Mouse (Mus musculus) C2C12 (cell line): ENCODE measurements around the gene Sorcs2. TPM values are rescaled to one million over a fixed set of nuclear protein-coding genes. Genes with fewer than 3 reads are reported as not detected.

Experiments used
- H3K27me3 ChIP-seq: one replicate; pipeline ENCODE4 v1.6.1; 2011; ENCODE audit not compliant: control insufficient read depth, insufficient read depth, insufficient read length
- H3K36me3 ChIP-seq: one replicate; pipeline ENCODE4 v1.6.1; 2011; ENCODE audit not compliant: control insufficient read depth, insufficient read depth
- H3K4me3 ChIP-seq: one replicate; pipeline ENCODE4 v1.5.1; 2011; ENCODE audit warnings: mild to moderate bottlenecking, control low read depth; ENCODE audit not compliant: poor library complexity, insufficient read depth, severe bottlenecking
- H3K79me2 ChIP-seq: one replicate; pipeline ENCODE4 v1.6.1; 2011; ENCODE audit not compliant: control insufficient read depth, insufficient read depth
- H3K79me3 ChIP-seq: one replicate; pipeline ENCODE4 v1.6.1; 2011; ENCODE audit warnings: low read depth, control low read depth
- H3ac ChIP-seq: one replicate; pipeline ENCODE3; 2011; ENCODE audit warnings: low read depth; ENCODE audit not compliant: control insufficient read depth, insufficient read length
- CEBPB ChIP-seq: IDR thresholded peaks from one replicate; pipeline ENCODE4 v1.6.1; 2011; ENCODE audit warnings: low read depth, mild to moderate bottlenecking, control low read depth, moderate library complexity
- CTCF ChIP-seq: IDR thresholded peaks from one replicate; pipeline ENCODE4 v1.5.1; 2011; ENCODE audit not compliant: control insufficient read depth, insufficient read depth, insufficient read length
- FOSL1 ChIP-seq: IDR thresholded peaks from one replicate; pipeline ENCODE4 v1.8.0; 2011; ENCODE audit warnings: mild to moderate bottlenecking, low read length; ENCODE audit not compliant: poor library complexity, insufficient read depth, severe bottlenecking
- MAX ChIP-seq: IDR thresholded peaks from one replicate; pipeline ENCODE4 v1.6.1; 2011; ENCODE audit warnings: mild to moderate bottlenecking, control low read depth
- MYOD1 ChIP-seq: IDR thresholded peaks from one replicate; pipeline ENCODE4 v1.6.1; 2011; ENCODE audit warnings: low read depth; ENCODE audit not compliant: control insufficient read depth, insufficient read length
- MYOG ChIP-seq: IDR thresholded peaks from one replicate; pipeline ENCODE4 v1.6.1; 2011; ENCODE audit not compliant: control insufficient read depth, insufficient read length; ENCODE audit errors: extremely low read depth
- USF1 ChIP-seq: IDR thresholded peaks from one replicate; pipeline ENCODE4 v1.6.1; 2011; ENCODE audit warnings: low read depth, mild to moderate bottlenecking, control low read depth, moderate library complexity
- polyA plus RNA-seq: library from polyadenylated mRNA; unstranded; fragments of >200 nt; fragmentation: generic; extraction: Trizol; gene quantifications from one replicate; pipeline ENCODE4 v1.2.1, GENCODE M21; 2012; ENCODE audit warnings: missing spikeins

Sorcs2 gene
- polyA plus RNA-seq, 1 experiment = 67.7 TPM

- Histone ChIP-seq H3K27me3 (no peaks in the 10 kb centered on the region), H3ac (no peak overlapping the region), H3K79me3 (no peaks in the 10 kb centered on the region), H3K79me2 (no peaks in the 10 kb centered on the region), H3K4me3 (no peak overlapping the region), H3K36me3 (no peaks in the 10 kb centered on the region)
- no peak for TF ChIP-seq MYOG
- TF ChIP-seq MAX = no peak
- TF ChIP-seq CEBPB = no peak
- TF ChIP-seq FOSL1 = no peak
- no peak for TF ChIP-seq MYOD1
- TF ChIP-seq CTCF = no peak
- TF ChIP-seq USF1 = no peak
Observed at GRCm38 (mm10) chr5:36213310-36213709, 184.6 kb downstream of the Sorcs2 start.

- no peaks in the 10 kb centered on the region for H3K27me3 ChIP-seq
- no peak overlapping the region for H3K4me3 ChIP-seq
- H3K79me3 ChIP-seq = no peaks in the 10 kb centered on the region
- H3K36me3 ChIP-seq = no peaks in the 10 kb centered on the region
- TF ChIP-seq MYOG = no peak
- no peak for TF ChIP-seq MAX
- no peak for TF ChIP-seq MYOD1
- TF ChIP-seq CTCF = no peak
- TF ChIP-seq CEBPB = no peak
- TF ChIP-seq USF1 = no peak
- no peak overlapping the region for H3ac ChIP-seq
- no peaks in the 10 kb centered on the region for H3K79me2 ChIP-seq
Observed at GRCm38 (mm10) chr5:36208803-36209202, 189.1 kb downstream of the Sorcs2 start.

GRCm38 (mm10) chr5:36205397-36205796 is 192.5 kb downstream of the Sorcs2 start:
- Histone ChIP-seq H3K4me3 (no peak overlapping the region), H3K79me3 (no peaks in the 10 kb centered on the region), H3K36me3 (no peaks in the 10 kb centered on the region), H3K27me3 (no peaks in the 10 kb centered on the region), H3K79me2 (no peaks in the 10 kb centered on the region), H3ac (no peak overlapping the region)
- TF ChIP-seq CEBPB = no peak
- no peak for TF ChIP-seq MYOG
- no peak for TF ChIP-seq FOSL1
- TF ChIP-seq MYOD1 = no peak
- no peak for TF ChIP-seq USF1
- TF ChIP-seq CTCF = no peak
- TF ChIP-seq MAX = no peak

GRCm38 (mm10) chr5:36203916-36204315 is 194.0 kb downstream of the Sorcs2 start, which contains the start of gene Psapl1:
Gene Psapl1, plus strand, starts transcription at chr5:36204021.
- H3ac ChIP-seq = no peak within 1 kb of the TSS

GRCm38 (mm10) chr5:36203421-36203820 is 194.5 kb downstream of the Sorcs2 start:
- H3K79me3 ChIP-seq = no peaks in the 10 kb centered on the region
- no peak for TF ChIP-seq USF1
- TF ChIP-seq CEBPB = no peak
- no peak for TF ChIP-seq MAX
- no peak for TF ChIP-seq MYOD1
- no peak for TF ChIP-seq CTCF
- no peak for TF ChIP-seq MYOG
- TF ChIP-seq FOSL1 = no peak
- no peak overlapping the region for H3K4me3 ChIP-seq

More at GRCm38 (mm10) chr5:36203916-36204315, 194.0 kb downstream of the Sorcs2 start, which contains the start of gene Psapl1:
- H3K79me3 ChIP-seq = no peaks in the 10 kb centered on the region
- H3K27me3 ChIP-seq = no peaks in the 10 kb centered on the region
- H3K36me3 ChIP-seq = no peaks in the 10 kb centered on the region
- H3K79me2 ChIP-seq = no peaks in the 10 kb centered on the region
- TF ChIP-seq USF1 (no peak), CEBPB (no peak), MYOG (no peak), FOSL1 (no peak), MAX (no peak), MYOD1 (no peak), CTCF (no peak)
- no peak within 1 kb of the TSS for H3K4me3 ChIP-seq

GRCm38 (mm10) chr5:36202781-36203180 is 195.2 kb downstream of the Sorcs2 start:
- Histone ChIP-seq H3K36me3 (no peaks in the 10 kb centered on the region), H3ac (no peak overlapping the region), H3K79me2 (no peaks in the 10 kb centered on the region), H3K79me3 (no peaks in the 10 kb centered on the region), H3K4me3 (no peak overlapping the region), H3K27me3 (no peaks in the 10 kb centered on the region)
- TF ChIP-seq MYOD1 = no peak
- TF ChIP-seq CTCF = no peak
- no peak for TF ChIP-seq MAX
- no peak for TF ChIP-seq USF1
- TF ChIP-seq CEBPB = no peak
- no peak for TF ChIP-seq MYOG
- TF ChIP-seq FOSL1 = no peak

More at GRCm38 (mm10) chr5:36203421-36203820, 194.5 kb downstream of the Sorcs2 start:
- H3K27me3 ChIP-seq = no peaks in the 10 kb centered on the region
- no peaks in the 10 kb centered on the region for H3K79me2 ChIP-seq
- H3K36me3 ChIP-seq = no peaks in the 10 kb centered on the region
- no peak overlapping the region for H3ac ChIP-seq
